11 mouse cellular contexts compared by ENCODE assay signal in genomic region chr19:3419251-3419650, GRCm38 (mm10). TPM values are rescaled to one million over a fixed set of nuclear protein-coding genes. Genes with fewer than 3 reads are reported as not detected.
A peak's percentile ranks its signal among the peaks of the same experiment; 100 is the strongest.
DNase-seq lines count a peak whose midpoint lies in the region; ATAC-seq and TF ChIP-seq lines count a peak whose summit lies in the region.
"Had no signal": no experiment of that assay in that cellular context is flagged by ENCODE, and none has a peak within 500 bp of the region (broad histone marks: within the 10 kb centered on the region; RNA-seq: fewer than 3 reads in every experiment).

No protein-coding gene starts in this region.

- no peaks in the 10 kb centered on the region for H3K9me3 ChIP-seq in lung, postnatal 0 days (ENCODE audit: low read length)

- WGBS in lung, postnatal 0 days = 46% methylated on average over 5 of the region's 5 CpGs
- WGBS in olfactory bulb, adult 2 months = 33% methylated on average over 5 of the region's 5 CpGs

- TF ChIP-seq CTCF in lung, postnatal 0 days (IDR thresholded peaks at IDR 0.05) = no peak
- TF ChIP-seq CTCF in Patski (IDR thresholded peaks at IDR 0.05) = no peak
- peak; percentile 26; the same call in 1 of the 2 replicates for TF ChIP-seq CTCF in olfactory bulb, adult 2 months (IDR thresholded peaks at IDR 0.05; ENCODE audit: insufficient read depth, low read depth, low read length)

- no peak overlapping the region for H3K9ac ChIP-seq in lung, postnatal 0 days (replicated peaks; ENCODE audit: low read depth)
- H3K9ac ChIP-seq: kidney, embryonic 15.5 days had no signal

- no peaks in the 10 kb centered on the region for H3K36me3 ChIP-seq in lung, postnatal 0 days (ENCODE audit: insufficient read depth, low read length)
- H3K36me3 ChIP-seq: kidney, embryonic 15.5 days had no signal

- no peak overlapping the region for H3K4me3 ChIP-seq in lung, postnatal 0 days (ENCODE audit: low read depth, low read length)
- no peak overlapping the region for H3K4me3 ChIP-seq in olfactory bulb, adult 2 months (ENCODE audit: insufficient read depth, low read depth, low read length)
- H3K4me3 ChIP-seq: kidney, embryonic 15.5 days had no signal

- CTCF ChIA-PET in Patski (lab: Charles Lee) = interaction anchor here (0.8 to 1.9 kb wide), 8 partner anchors 9 to 96 kb away, joined by 3 to 5 read pairs (median 4); partner anchors contain the start of gene Tesmin

- no peak overlapping the region for H3K4me2 ChIP-seq in lung, postnatal 0 days (replicated peaks; ENCODE audit: low read depth, low read length)
- H3K4me2 ChIP-seq: kidney, embryonic 15.5 days had no signal

- peaks cover 4% of the 10 kb centered on the region; the same call in 1 of the 2 replicates for H3K4me1 ChIP-seq in lung, postnatal 0 days (ENCODE audit: insufficient read depth, low read depth, low read length)
- H3K4me1 ChIP-seq in olfactory bulb, adult 2 months (ENCODE audit: control insufficient read depth, insufficient read depth, low read length) = peaks cover 15% of the 10 kb centered on the region

- H3K27me3 ChIP-seq in lung, postnatal 0 days (replicated peaks; ENCODE audit: insufficient read depth, low read length) = peaks cover under 1% of the 10 kb centered on the region; the same call in 1 of the 2 replicates
- no peaks in the 10 kb centered on the region for H3K27me3 ChIP-seq in Patski

- no peak for TF ChIP-seq POLR2A in olfactory bulb, adult 2 months (IDR thresholded peaks at IDR 0.05; ENCODE audit: insufficient read depth, low read depth, low read length)

- ATAC-seq in lung, postnatal 0 days = 0 out of 2 replicates have a peak, but pooled peaks have one; percentile 27
- ATAC-seq in Patski = peak; percentile 99
- peak; percentile 80; the same call in 1 of the 2 replicates for ATAC-seq in frontal cortex, adult (ENCODE audit: low TSS enrichment)

- H3K27ac ChIP-seq in lung, postnatal 0 days (ENCODE audit: low read length) = no peak overlapping the region
- H3K27ac ChIP-seq in olfactory bulb, adult 2 months (ENCODE audit: insufficient read depth, low read depth, low read length) = no peak overlapping the region
- H3K27ac ChIP-seq: kidney, embryonic 15.5 days had no signal

- POLR2A ChIA-PET in Patski (lab: Charles Lee) = no interaction called here

- in situ Hi-C loops in Patski (cut with MboI; ENCODE audit: low pct_unique_long_range_greater_than_20kb) = no loop called here

- TF ChIP-seq EP300 in lung, postnatal 0 days (IDR thresholded peaks at IDR 0.05) = no peak

- DNase-seq in lung, postnatal 0 days (ENCODE audit: low spot score) = no peak
- no peak for DNase-seq in lung, postnatal 36 days
- DNase-seq in Patski (ENCODE audit: low read depth, low spot score) = peak; percentile 85
- DNase-seq in kidney, postnatal 25 days = no peak
- DNase-seq in spleen, postnatal 36 days (ENCODE audit: low spot score in 2 of 2) = no peak
- DNase-seq in cerebellum, adult 18-20 months = no peak
- DNase-seq: cerebellum, adult 9-10 months had no signal

RNA-seq across cellular contexts. Expression of gene Gal, which starts 4.9 kb away (rescaled TPM):
- 5.0 and 8.7 TPM in 2 replicates for polyA plus RNA-seq in lung, postnatal 0 days (2015; fragmentation: Nextera tagmentation; extraction: Ambion mirVana)
- polyA plus RNA-seq in Patski (2021) = not detected
- polyA plus RNA-seq in olfactory bulb, adult 2 months (2012; ENCODE audit: insufficient read depth, insufficient read length, low replicate concordance, missing spikeins) = not detected in 2 replicates
- polyA plus RNA-seq: liver, embryonic 16.5 days had no signal

RNA-seq across cellular contexts. Expression of gene Tesmin, which starts 30.6 kb away (rescaled TPM):
- 0.52 and 0.68 TPM in 2 replicates for polyA plus RNA-seq in lung, postnatal 0 days (2015; fragmentation: Nextera tagmentation; extraction: Ambion mirVana)
- polyA plus RNA-seq in Patski (2021) = 0.64 TPM
- not detected in 2 replicates for polyA plus RNA-seq in olfactory bulb, adult 2 months (2012; ENCODE audit: insufficient read depth, insufficient read length, low replicate concordance, missing spikeins)

Comparison
In these comparisons a context has a peak if more than half of its experiments do, and no peak if none do; other contexts are left out.
1. ATAC-seq: peak in every context shown above with its lines; median percentile 99 in Patski; 80 in frontal cortex, adult; 27 in lung, postnatal 0 days.